Mouse (Mus musculus) ES-Bruce4 (cell line): ENCODE data around the gene Lao1.
A peak's percentile ranks its signal among the peaks of the same experiment; 100 is the strongest.

Source experiments
- CTCF ChIP-seq: IDR thresholded peaks from one replicate; pipeline ENCODE4 v1.8.1; 2011; ENCODE audit warnings: low read depth, low read length
- EP300 ChIP-seq: IDR thresholded peaks from 2 replicates; pipeline ENCODE4 v1.6.1; 2011; ENCODE audit warnings: low read depth, low read length; ENCODE audit not compliant: insufficient read depth

DNA sequence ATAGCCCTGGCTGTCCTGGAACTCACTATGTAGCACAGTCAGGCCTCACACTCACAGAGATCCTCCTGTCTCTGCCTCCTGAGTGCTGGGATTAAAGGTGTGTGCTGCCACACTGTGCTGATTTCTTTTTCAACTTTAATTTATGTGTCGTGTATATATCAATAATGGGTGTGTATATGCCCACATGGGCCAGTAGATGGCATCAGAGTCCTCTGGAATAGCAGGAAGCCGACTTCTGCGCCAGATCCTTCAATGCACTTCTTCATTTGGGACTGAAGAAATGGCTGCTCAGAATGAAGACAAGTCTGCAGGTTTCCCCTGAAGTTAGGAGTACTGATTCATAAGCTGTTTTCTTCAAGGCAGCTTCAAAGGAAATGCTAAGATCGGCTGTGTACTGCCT, 30.4 kb downstream of the Lao1 start:
- TF ChIP-seq CTCF (peak; percentile 66), EP300 (no peak)
